Mouse (Mus musculus) lung, adult 2 months (tissue): ENCODE results near the gene Wipi1.
A peak's percentile ranks its signal among the peaks of the same experiment; 100 is the strongest.
"Not testable (repeated sequence)": the region's sequence is repeated elsewhere in the genome, so short reads cannot be mapped to it uniquely, and the experiment has no call there.

ENCODE experiments used
- CTCF ChIP-seq: fragments of 200-500 bp; IDR thresholded peaks from 2 replicates; pipeline ENCODE4 v1.5.1; 2011; ENCODE audit warnings: mild to moderate bottlenecking, low read length, control low read depth; ENCODE audit not compliant: insufficient read depth
- POLR2A ChIP-seq: fragments of 200-500 bp; IDR thresholded peaks from 2 replicates; pipeline ENCODE4 v1.6.1; 2011; ENCODE audit warnings: low read depth, mild to moderate bottlenecking, control low read depth, low read length, borderline replicate concordance; ENCODE audit errors: extremely low read depth

DNA sequence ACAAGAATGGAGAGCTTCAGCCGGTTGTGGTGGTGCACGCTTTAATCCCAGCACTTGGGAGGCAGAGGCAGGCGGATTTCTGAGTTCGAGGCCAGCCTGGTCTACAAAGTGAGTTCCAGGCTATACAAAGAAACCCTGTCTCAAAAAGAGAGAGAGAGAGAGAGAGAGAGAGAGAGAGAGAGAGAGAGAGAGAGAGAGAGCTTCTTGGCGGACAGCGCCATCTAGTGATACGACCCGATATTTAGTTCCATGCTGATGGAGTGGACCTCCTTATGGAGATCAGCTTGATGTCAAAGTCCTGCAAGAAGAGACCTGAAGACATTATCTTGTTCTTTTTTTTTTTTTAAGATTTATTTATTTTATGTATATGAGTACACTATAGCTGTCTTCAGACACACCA is 7.3 kb upstream of the Wipi1 start:
- peak; percentile 52 for TF ChIP-seq CTCF
- TF ChIP-seq POLR2A = not testable (repeated sequence)
